Mouse (Mus musculus): ENCODE measurements around the gene Rrn3.

DNA sequence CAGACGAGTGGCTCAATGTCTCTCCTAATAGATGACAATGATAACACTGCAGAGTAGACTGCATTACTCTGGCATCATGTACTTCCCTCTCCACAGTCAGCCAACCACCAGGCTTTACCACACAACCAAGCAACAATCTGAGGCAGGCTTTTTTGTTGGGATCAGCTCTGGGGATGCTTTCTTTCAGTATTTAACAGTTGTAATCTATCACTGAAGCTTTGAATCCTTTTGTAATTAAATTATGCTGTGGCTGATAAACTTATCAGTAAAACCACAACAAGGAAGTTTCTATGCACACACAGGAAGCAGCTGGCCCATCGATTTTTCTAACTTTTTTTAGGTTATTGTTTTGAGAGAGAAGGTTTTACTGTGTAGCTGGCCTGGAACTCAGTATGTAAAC lies 67.8 kb downstream of the Rrn3 start:
- TF ChIP-seq CTCF (conservative IDR thresholded peaks at IDR 0.05; ENCODE audit: low read length) (no peak), NANOG (IDR thresholded peaks at IDR 0.05; ENCODE audit: borderline replicate concordance, low read length) (no peak), POU5F1 (IDR thresholded peaks at IDR 0.05; ENCODE audit: borderline replicate concordance, low read length) (no peak)

Measured in E14TG2a.4 (cell line).